Mouse (Mus musculus): ENCODE results near the gene Trp53bp1.

GRCm38 (mm10) chr2:121184142-121184541 is 87.1 kb downstream of the Trp53bp1 start:
- no peak for TF ChIP-seq CTCF (IDR thresholded peaks at IDR 0.05; ENCODE audit: control insufficient read depth, insufficient read depth, insufficient read length)
- TF ChIP-seq CEBPB (IDR thresholded peaks at IDR 0.05; ENCODE audit: low read depth), result no peak
- no peak for TF ChIP-seq MYOG (IDR thresholded peaks at IDR 0.05; ENCODE audit: control insufficient read depth, extremely low read depth, insufficient read length)
- no peak for TF ChIP-seq FOSL1 (IDR thresholded peaks at IDR 0.05; ENCODE audit: insufficient read depth, low read length, poor library complexity, severe bottlenecking)
- TF ChIP-seq MYOD1 (IDR thresholded peaks at IDR 0.05; ENCODE audit: control insufficient read depth, insufficient read length, low read depth), result no peak

All from C2C12 (cell line).